Mouse (Mus musculus) limb, embryonic 13.5 days (tissue): ENCODE results near the gene Ltc4s. TPM values are rescaled to one million over a fixed set of nuclear protein-coding genes. Genes with fewer than 3 reads are reported as not detected.

Experiments used
- ATAC-seq: fragments of 200-750 bp; cut with Nextera tagmentation; 2 replicates; pipeline ENCODE4 v1.8.0; 2017; ENCODE audit warnings: low read depth, moderate number of reproducible peaks, moderate TSS enrichment; ENCODE audit not compliant: low FRiP score
- H3K27ac ChIP-seq: fragments of 300-500 bp; sonication (generic); 2 replicates; pipeline ENCODE4 v1.5.1; 2015; ENCODE audit warnings: inconsistent platforms, mild to moderate bottlenecking, moderate library complexity
- H3K27me3 ChIP-seq: fragments of 300-500 bp; sonication (generic); 2 replicates; pipeline ENCODE4 v1.6.1; 2015; ENCODE audit warnings: mild to moderate bottlenecking, inconsistent platforms
- H3K36me3 ChIP-seq: fragments of 300-500 bp; sonication (generic); 2 replicates; pipeline ENCODE4 v1.6.1; 2015; ENCODE audit warnings: inconsistent platforms, mild to moderate bottlenecking, moderate library complexity
- H3K4me1 ChIP-seq: fragments of 300-500 bp; sonication (generic); 2 replicates; pipeline ENCODE4 v1.6.1; 2015; ENCODE audit warnings: inconsistent platforms
- H3K4me2 ChIP-seq: fragments of 300-500 bp; sonication (generic); replicated peaks from 2 replicates; pipeline ENCODE4 v1.6.1; 2015; ENCODE audit warnings: inconsistent platforms, mild to moderate bottlenecking, moderate library complexity
- H3K4me3 ChIP-seq: fragments of 300-500 bp; sonication (generic); 2 replicates; pipeline ENCODE4 v1.5.1; 2015; ENCODE audit warnings: moderate library complexity, mild to moderate bottlenecking, inconsistent platforms
- H3K9ac ChIP-seq: fragments of 300-500 bp; sonication (generic); 2 replicates; pipeline ENCODE4 v1.6.1; 2015; ENCODE audit warnings: mild to moderate bottlenecking, inconsistent platforms
- H3K9me3 ChIP-seq: fragments of 300-500 bp; sonication (generic); 2 replicates; pipeline ENCODE4 v1.6.1; 2016; ENCODE audit warnings: inconsistent platforms
- WGBS: fragments of 180-500 bp; shearing (Covaris S2); methylation state at CpG from one replicate; pipeline ENCODE4 v1.1.7; 2015; 5-methylcytosine and 5-hydroxymethylcytosine counted together
- polyA plus RNA-seq: library from polyadenylated mRNA; unstranded; fragments of >200 nt; fragmentation: Nextera tagmentation; extraction: Ambion mirVana; gene quantifications from 2 replicates; pipeline ENCODE4 v1.2.1, GENCODE M21; 2015

Ltc4s gene
- polyA plus RNA-seq, 1 experiment from 2014 or later: 1.3 TPM

DNA sequence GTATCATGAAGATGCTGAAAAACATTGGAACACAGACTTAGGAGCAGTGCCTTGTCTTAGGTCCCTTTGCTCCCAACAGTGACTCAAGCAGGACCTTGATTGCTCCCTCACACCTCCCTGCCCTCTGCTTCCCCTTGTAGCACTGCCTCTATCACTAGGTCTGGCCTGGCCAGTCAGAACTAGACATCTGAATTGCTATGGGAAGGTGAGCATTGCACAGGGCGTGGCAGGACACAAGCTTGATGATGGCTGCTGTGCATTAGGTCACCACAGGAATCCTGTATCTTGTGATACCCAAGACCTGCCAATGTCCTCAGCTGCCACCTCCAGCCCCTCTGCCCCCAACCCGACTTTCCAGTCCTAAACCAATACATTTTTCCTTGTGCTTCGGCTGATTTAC is 28.6 kb upstream of the Ltc4s start:
- no peaks in the 10 kb centered on the region for H3K9me3 ChIP-seq
- H3K4me3 ChIP-seq: no peak overlapping the region
- 86% methylated on average over 3 of the region's 3 CpGs for WGBS
- H3K27ac ChIP-seq: no peak overlapping the region
- ATAC-seq: no peak
- no peaks in the 10 kb centered on the region for H3K4me1 ChIP-seq
- no peak overlapping the region for H3K4me2 ChIP-seq
- H3K27me3 ChIP-seq: no peaks in the 10 kb centered on the region
- H3K36me3 ChIP-seq: peaks cover 57% of the 10 kb centered on the region
- no peak overlapping the region for H3K9ac ChIP-seq

GRCm38 (mm10) chr11:50265931-50266330 is 27.5 kb upstream of the Ltc4s start:
- Histone ChIP-seq H3K4me2 (no peak overlapping the region), H3K9ac (no peak overlapping the region), H3K27me3 (no peaks in the 10 kb centered on the region), H3K9me3 (no peaks in the 10 kb centered on the region), H3K27ac (no peak overlapping the region), H3K36me3 (peaks cover 65% of the 10 kb centered on the region), H3K4me3 (no peak overlapping the region), H3K4me1 (no peaks in the 10 kb centered on the region)
- 83% methylated on average over 8 of the region's 8 CpGs for WGBS
- no peak for ATAC-seq

GRCm38 (mm10) chr11:50263198-50263597 is 24.8 kb upstream of the Ltc4s start:
- ATAC-seq: no peak
- WGBS: 89% methylated on average over 3 of the region's 3 CpGs

GRCm38 (mm10) chr11:50262020-50262419 is 23.6 kb upstream of the Ltc4s start:
- Histone ChIP-seq H3K4me1 (no peaks in the 10 kb centered on the region), H3K36me3 (peaks cover 99% of the 10 kb centered on the region), H3K27ac (no peak overlapping the region), H3K27me3 (no peaks in the 10 kb centered on the region), H3K4me2 (no peak overlapping the region), H3K9ac (no peak overlapping the region), H3K9me3 (no peaks in the 10 kb centered on the region), H3K4me3 (no peak overlapping the region)
- 92% methylated on average over 4 of the region's 4 CpGs for WGBS
- ATAC-seq: no peak

More at GRCm38 (mm10) chr11:50263198-50263597, 24.8 kb upstream of the Ltc4s start:
- Histone ChIP-seq H3K27me3 (no peaks in the 10 kb centered on the region), H3K36me3 (peaks cover 93% of the 10 kb centered on the region), H3K27ac (no peak overlapping the region), H3K4me3 (no peak overlapping the region), H3K4me2 (no peak overlapping the region), H3K9ac (no peak overlapping the region), H3K9me3 (no peaks in the 10 kb centered on the region), H3K4me1 (no peaks in the 10 kb centered on the region)

GRCm38 (mm10) chr11:50258310-50258709 is 19.9 kb upstream of the Ltc4s start:
- H3K4me1 ChIP-seq: peaks cover 3% of the 10 kb centered on the region
- no peak overlapping the region for H3K4me2 ChIP-seq
- no peak overlapping the region for H3K9ac ChIP-seq
- H3K27ac ChIP-seq: no peak overlapping the region
- H3K36me3 ChIP-seq: peaks cover 82% of the 10 kb centered on the region
- no peak for ATAC-seq
- H3K9me3 ChIP-seq: no peaks in the 10 kb centered on the region
- H3K27me3 ChIP-seq: no peaks in the 10 kb centered on the region
- WGBS: 83% methylated on average over 7 of the region's 7 CpGs
- no peak overlapping the region for H3K4me3 ChIP-seq

GRCm38 (mm10) chr11:50256615-50257014 is 18.2 kb upstream of the Ltc4s start:
- H3K36me3 ChIP-seq: peaks cover 65% of the 10 kb centered on the region

DNA sequence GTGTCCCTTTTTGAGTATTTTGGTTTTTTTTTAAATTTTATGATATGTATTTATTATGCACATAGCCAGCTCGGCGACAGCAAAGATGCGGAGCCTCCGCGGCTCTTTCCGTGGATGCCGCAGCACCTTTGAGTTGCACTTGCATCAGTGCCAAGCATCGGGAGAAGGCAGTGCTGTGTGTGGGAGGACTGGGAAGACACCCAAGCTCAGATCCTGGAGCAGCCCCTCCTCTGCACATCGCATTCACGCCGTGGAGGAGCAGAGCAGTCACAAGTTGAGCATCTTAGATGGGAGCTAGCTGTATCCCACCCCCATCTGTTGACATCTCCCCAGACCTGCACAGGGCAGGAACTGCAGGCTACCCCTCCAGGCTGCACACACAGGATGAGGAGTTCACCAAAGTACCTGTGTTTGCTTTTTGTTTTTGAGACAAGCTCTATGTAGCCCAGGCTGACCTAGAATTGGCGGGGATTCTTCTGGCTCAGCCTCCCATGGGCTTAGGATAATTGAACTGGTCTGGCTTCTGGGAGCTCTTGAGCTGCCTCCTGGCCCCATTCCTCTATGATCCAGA is 15.7 kb upstream of the Ltc4s start:
- no peak for ATAC-seq
- Histone ChIP-seq H3K27ac (no peak overlapping the region), H3K4me3 (no peak overlapping the region), H3K36me3 (peaks cover 40% of the 10 kb centered on the region), H3K9me3 (no peaks in the 10 kb centered on the region), H3K27me3 (no peaks in the 10 kb centered on the region), H3K4me2 (no peak overlapping the region), H3K9ac (no peak overlapping the region), H3K4me1 (peaks cover 16% of the 10 kb centered on the region)
- 84% methylated on average over 12 of the region's 12 CpGs for WGBS

More at GRCm38 (mm10) chr11:50256615-50257014, 18.2 kb upstream of the Ltc4s start:
- 76% methylated on average over 7 of the region's 7 CpGs for whole genome bisulfite sequencing
- ATAC-seq: no peak
- Histone ChIP-seq H3K27ac (no peak overlapping the region), H3K4me3 (no peak overlapping the region), H3K27me3 (no peaks in the 10 kb centered on the region), H3K9me3 (no peaks in the 10 kb centered on the region), H3K4me1 (peaks cover 16% of the 10 kb centered on the region), H3K4me2 (no peak overlapping the region), H3K9ac (no peak overlapping the region)

- Histone ChIP-seq H3K9ac (no peak overlapping the region), H3K27ac (0 out of 2 replicates have a peak overlapping the region, but pooled peaks have one; percentile 40), H3K36me3 (peaks cover 33% of the 10 kb centered on the region), H3K4me1 (peaks cover 16% of the 10 kb centered on the region), H3K9me3 (no peaks in the 10 kb centered on the region), H3K4me3 (no peak overlapping the region), H3K4me2 (no peak overlapping the region), H3K27me3 (no peaks in the 10 kb centered on the region)
- WGBS: 42% methylated on average over 1 of the region's 1 CpGs
- ATAC-seq: no peak
Observed at GRCm38 (mm10) chr11:50253393-50253792, 15.0 kb upstream of the Ltc4s start.

DNA sequence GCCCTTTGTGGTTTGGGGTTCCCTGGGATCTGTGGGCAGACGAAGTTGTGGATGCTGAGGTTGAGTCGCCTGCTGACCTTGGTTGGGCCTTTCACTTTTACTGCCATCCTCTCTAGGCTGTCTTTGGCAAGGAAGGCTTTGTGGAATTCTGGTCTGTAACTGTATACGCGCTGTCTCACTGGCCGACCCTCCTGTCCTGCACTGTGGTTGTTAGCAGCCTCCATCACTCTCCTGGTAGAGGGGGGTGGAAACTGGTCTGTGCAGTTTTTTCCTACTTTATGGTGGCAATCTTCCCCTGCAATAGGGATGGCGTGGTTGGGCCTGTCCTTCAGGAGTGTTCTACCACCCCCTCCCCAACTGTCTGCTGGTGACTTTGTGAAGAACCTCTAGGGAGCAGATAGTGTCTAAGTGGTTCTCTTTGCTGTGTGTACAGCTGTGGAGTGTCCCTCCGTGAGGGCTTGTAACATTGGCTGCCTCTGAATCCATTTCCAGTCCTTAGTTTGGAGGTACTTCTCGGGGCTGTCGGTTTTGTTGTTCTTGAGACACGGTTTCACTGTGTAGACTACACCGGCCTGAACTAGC is 14.4 kb upstream of the Ltc4s start:
- Histone ChIP-seq H3K9ac (no peak overlapping the region), H3K4me3 (no peak overlapping the region), H3K4me2 (no peak overlapping the region), H3K9me3 (no peaks in the 10 kb centered on the region), H3K36me3 (peaks cover 26% of the 10 kb centered on the region), H3K4me1 (peaks cover 16% of the 10 kb centered on the region), H3K27me3 (no peaks in the 10 kb centered on the region), H3K27ac (peak overlapping the region; percentile 40; the same call in 1 of the 2 replicates)
- WGBS: 47% methylated on average over 11 of the region's 11 CpGs
- ATAC-seq: peak; percentile 62; the same call in 1 of the 2 replicates

- Histone ChIP-seq H3K9ac (no peak overlapping the region), H3K9me3 (no peaks in the 10 kb centered on the region), H3K36me3 (peaks cover 20% of the 10 kb centered on the region), H3K4me1 (peaks cover 16% of the 10 kb centered on the region), H3K27me3 (no peaks in the 10 kb centered on the region), H3K4me2 (no peak overlapping the region), H3K27ac (peak overlapping the region; percentile 7; the same call in 1 of the 2 replicates), H3K4me3 (no peak overlapping the region)
- ATAC-seq: no peak
- 33% methylated on average over 3 of the region's 3 CpGs for WGBS
Observed at GRCm38 (mm10) chr11:50252166-50252565, 13.8 kb upstream of the Ltc4s start.

GRCm38 (mm10) chr11:50248473-50249171 is 10.2 kb upstream of the Ltc4s start:
- Histone ChIP-seq H3K9me3 (no peaks in the 10 kb centered on the region), H3K4me3 (no peak overlapping the region), H3K4me2 (no peak overlapping the region), H3K27ac (no peak overlapping the region), H3K27me3 (no peaks in the 10 kb centered on the region), H3K9ac (no peak overlapping the region), H3K36me3 (no peaks in the 10 kb centered on the region), H3K4me1 (peaks cover 15% of the 10 kb centered on the region)
- no peak for ATAC-seq
- WGBS: 67% methylated on average over 7 of the region's 7 CpGs

- H3K36me3 ChIP-seq: no peaks in the 10 kb centered on the region
- WGBS: 65% methylated on average over 5 of the region's 5 CpGs
- ATAC-seq: no peak
Observed at GRCm38 (mm10) chr11:50245269-50245668, 6.9 kb upstream of the Ltc4s start.

More at GRCm38 (mm10) chr11:50245269-50245668, 6.9 kb upstream of the Ltc4s start:
- Histone ChIP-seq H3K4me2 (no peak overlapping the region), H3K4me3 (no peak overlapping the region), H3K27ac (no peak overlapping the region), H3K27me3 (no peaks in the 10 kb centered on the region), H3K9me3 (no peaks in the 10 kb centered on the region), H3K4me1 (no peaks in the 10 kb centered on the region), H3K9ac (no peak overlapping the region)
